11 mouse cellular contexts compared by ENCODE assay signal in genomic region chr1:133254856-133255764, GRCm38 (mm10). TPM values are rescaled to one million over a fixed set of nuclear protein-coding genes. Genes with fewer than 3 reads are reported as not detected.
DNase-seq lines count a peak whose midpoint lies in the region; ATAC-seq lines count a peak whose summit lies in the region.
"Had no signal": no experiment of that assay in that cellular context is flagged by ENCODE, and none has a peak within 500 bp of the region (broad histone marks: within the 10 kb centered on the region; RNA-seq: fewer than 3 reads in every experiment).

No protein-coding gene starts in this region.

- no peak overlapping the region for H3K4me3 ChIP-seq in forebrain, embryonic 14.5 days (ENCODE audit: low read depth, low read length)
- H3K4me3 ChIP-seq in forebrain, embryonic 11.5 days (ENCODE audit: low read depth, low read length), result no peak overlapping the region
- no peak overlapping the region for H3K4me3 ChIP-seq in hindbrain, embryonic 12.5 days
- H3K4me3 ChIP-seq in liver, embryonic 11.5 days (ENCODE audit: low read depth, low read length), result no peak overlapping the region
- H3K4me3 ChIP-seq: embryonic facial prominence, embryonic 12.5 days had no signal

- H3K36me3 ChIP-seq in forebrain, embryonic 14.5 days (ENCODE audit: control insufficient read depth, insufficient read depth, low read length), result peaks cover 3% of the 10 kb centered on the region; the same call in 1 of the 2 replicates
- no peaks in the 10 kb centered on the region for H3K36me3 ChIP-seq in forebrain, embryonic 11.5 days (ENCODE audit: control insufficient read depth, insufficient read depth, low read length)
- peaks cover 10% of the 10 kb centered on the region for H3K36me3 ChIP-seq in hindbrain, embryonic 12.5 days
- H3K36me3 ChIP-seq in liver, embryonic 11.5 days (ENCODE audit: control insufficient read depth, insufficient read depth, low read length), result no peaks in the 10 kb centered on the region
- H3K36me3 ChIP-seq: embryonic facial prominence, embryonic 12.5 days had no signal

- DNase-seq in forebrain, embryonic 14.5 days (ENCODE audit: low spot score), result peak; percentile 58
- no peak for DNase-seq in forebrain, embryonic 11.5 days (ENCODE audit: low spot score)
- DNase-seq in B cell, adult 2 months, result peak; percentile 27
- DNase-seq in liver, embryonic 11.5 days (ENCODE audit: low spot score), result no peak
- no peak for DNase-seq in urinary bladder, postnatal 25 days (ENCODE audit: low spot score)
- DNase-seq in ovary, postnatal 10 days (ENCODE audit: low spot score), result no peak
- DNase-seq: adrenal gland, postnatal 14 days had no signal

- ATAC-seq in forebrain, embryonic 14.5 days, result peak; percentile 27; the same call in 1 of the 2 replicates
- no peak for ATAC-seq in forebrain, embryonic 11.5 days (replicated peaks; ENCODE audit: low FRiP score)
- ATAC-seq in hindbrain, embryonic 12.5 days (ENCODE audit: low FRiP score), result no peak
- ATAC-seq in liver, embryonic 11.5 days (replicated peaks; ENCODE audit: low FRiP score), result no peak
- no peak for ATAC-seq in activated CD4-positive, CD25-positive, alpha-beta regulatory T cell, adult 4 months

- no peak overlapping the region for H3K27ac ChIP-seq in forebrain, embryonic 14.5 days (ENCODE audit: low read depth, low read length)
- no peak overlapping the region for H3K27ac ChIP-seq in forebrain, embryonic 11.5 days (ENCODE audit: low read depth, low read length)
- H3K27ac ChIP-seq in hindbrain, embryonic 12.5 days, result no peak overlapping the region; the same call in 1 of the 2 replicates
- H3K27ac ChIP-seq in liver, embryonic 11.5 days (ENCODE audit: low read depth, low read length), result peak overlapping the region; percentile 27; the same call in 1 of the 2 replicates
- H3K27ac ChIP-seq: embryonic facial prominence, embryonic 12.5 days had no signal

- H3K9ac ChIP-seq in forebrain, embryonic 14.5 days (ENCODE audit: low read length), result no peak overlapping the region
- H3K9ac ChIP-seq in forebrain, embryonic 11.5 days (ENCODE audit: low read length), result no peak overlapping the region
- 0 out of 2 replicates have a peak overlapping the region, but pooled peaks have one; percentile 23 for H3K9ac ChIP-seq in hindbrain, embryonic 12.5 days
- H3K9ac ChIP-seq in liver, embryonic 11.5 days (ENCODE audit: low read depth, low read length), result no peak overlapping the region
- H3K9ac ChIP-seq: embryonic facial prominence, embryonic 12.5 days had no signal

- H3K27me3 ChIP-seq in forebrain, embryonic 14.5 days (replicated peaks; ENCODE audit: control insufficient read depth, insufficient read depth, low read length), result no peaks in the 10 kb centered on the region
- no peaks in the 10 kb centered on the region for H3K27me3 ChIP-seq in forebrain, embryonic 11.5 days (ENCODE audit: control insufficient read depth, insufficient read depth, low read length)
- H3K27me3 ChIP-seq in hindbrain, embryonic 12.5 days, result no peaks in the 10 kb centered on the region
- 0 out of 2 replicates have a peak, but pooled peaks cover 2% of the 10 kb centered on the region for H3K27me3 ChIP-seq in liver, embryonic 11.5 days (replicated peaks; ENCODE audit: control insufficient read depth, insufficient read depth, low read length)
- H3K27me3 ChIP-seq: embryonic facial prominence, embryonic 12.5 days had no signal

- peaks cover 17% of the 10 kb centered on the region for H3K4me1 ChIP-seq in forebrain, embryonic 14.5 days (ENCODE audit: control insufficient read depth, insufficient read depth, low read length)
- peaks cover 3% of the 10 kb centered on the region; the same call in 1 of the 2 replicates for H3K4me1 ChIP-seq in forebrain, embryonic 11.5 days (replicated peaks; ENCODE audit: control insufficient read depth, insufficient read depth, low read length)
- H3K4me1 ChIP-seq in hindbrain, embryonic 12.5 days, result peaks cover 79% of the 10 kb centered on the region
- H3K4me1 ChIP-seq in liver, embryonic 11.5 days (replicated peaks; ENCODE audit: control insufficient read depth, insufficient read depth, low read length), result peaks cover 43% of the 10 kb centered on the region

- 39% methylated on average over 9 of the region's 9 CpGs for WGBS in forebrain, embryonic 14.5 days
- WGBS in forebrain, embryonic 11.5 days, result 53% methylated on average over 9 of the region's 9 CpGs
- 48% methylated on average over 9 of the region's 9 CpGs for WGBS in hindbrain, embryonic 12.5 days
- WGBS in liver, embryonic 11.5 days, result 36% methylated on average over 9 of the region's 9 CpGs

- H3K4me2 ChIP-seq in forebrain, embryonic 14.5 days (ENCODE audit: low read length), result no peak overlapping the region
- H3K4me2 ChIP-seq in forebrain, embryonic 11.5 days (ENCODE audit: low read depth, low read length, severe bottlenecking), result no peak overlapping the region
- H3K4me2 ChIP-seq in hindbrain, embryonic 12.5 days (replicated peaks), result no peak overlapping the region
- 0 out of 2 replicates have a peak overlapping the region, but pooled peaks have one; percentile 5 for H3K4me2 ChIP-seq in liver, embryonic 11.5 days
- H3K4me2 ChIP-seq: embryonic facial prominence, embryonic 12.5 days had no signal

- no peaks in the 10 kb centered on the region for H3K9me3 ChIP-seq in forebrain, embryonic 14.5 days (replicated peaks; ENCODE audit: control insufficient read depth, low read length)
- no peaks in the 10 kb centered on the region for H3K9me3 ChIP-seq in forebrain, embryonic 11.5 days (ENCODE audit: control insufficient read depth, low read length)
- H3K9me3 ChIP-seq in hindbrain, embryonic 12.5 days (replicated peaks), result no peaks in the 10 kb centered on the region
- no peaks in the 10 kb centered on the region for H3K9me3 ChIP-seq in liver, embryonic 11.5 days (ENCODE audit: control insufficient read depth, low read length)
- H3K9me3 ChIP-seq: embryonic facial prominence, embryonic 12.5 days had no signal

RNA-seq across cellular contexts. Expression of gene Golt1a, which starts 54.5 kb away (rescaled TPM):
- polyA plus RNA-seq in forebrain, embryonic 14.5 days (2014; fragmentation: Nextera tagmentation; extraction: Ambion mirVana), result not detected in 2 replicates
- not detected in 2 replicates for polyA plus RNA-seq in forebrain, embryonic 11.5 days (2014; fragmentation: Nextera tagmentation; extraction: Ambion mirVana)
- not detected in 2 replicates for polyA plus RNA-seq in hindbrain, embryonic 12.5 days (2016; fragmentation: Nextera tagmentation; extraction: Ambion mirVana)
- 2.0 and 2.5 TPM in 2 replicates for polyA plus RNA-seq in liver, embryonic 11.5 days (2014; fragmentation: Nextera tagmentation; extraction: Ambion mirVana)
- not detected for polyA plus RNA-seq in activated CD4-positive, CD25-positive, alpha-beta regulatory T cell, adult 4 months (2017; shearing (Covaris generic))
- polyA plus RNA-seq: embryonic facial prominence, embryonic 12.5 days; spleen, adult 2 months had no signal

Comparison
In these comparisons a context has a peak if more than half of its experiments do, and no peak if none do; other contexts are left out.
1. DNase-seq: peak in forebrain, embryonic 14.5 days (single experiment) and B cell, adult 2 months (2 of 2); none in forebrain, embryonic 11.5 days (single experiment), liver, embryonic 11.5 days (single experiment), urinary bladder, postnatal 25 days (single experiment) and ovary, postnatal 10 days (single experiment).